8 mouse cellular contexts compared by ENCODE assay signal in genomic region chrX:48342731-48343130, GRCm38 (mm10). TPM values are rescaled to one million over a fixed set of nuclear protein-coding genes. Genes with fewer than 3 reads are reported as not detected.
DNase-seq lines count a peak whose midpoint lies in the region; ATAC-seq and TF ChIP-seq lines count a peak whose summit lies in the region.

No protein-coding gene starts in this region.

- H3K9me3 ChIP-seq in ES-E14 (ENCODE audit: control insufficient read depth, insufficient read depth, low read depth, low read length), result no peaks in the 10 kb centered on the region
- 0 out of 2 replicates have a peak, but pooled peaks cover 3% of the 10 kb centered on the region for H3K9me3 ChIP-seq in kidney, embryonic 16.5 days (ENCODE audit: low read length)
- H3K9me3 ChIP-seq in midbrain, embryonic 15.5 days, result no peaks in the 10 kb centered on the region

- H3K4me2 ChIP-seq in kidney, embryonic 16.5 days (replicated peaks; ENCODE audit: low read depth, low read length), result peak overlapping the region; percentile 65
- H3K4me2 ChIP-seq in midbrain, embryonic 15.5 days, result peak overlapping the region; percentile 76

- no peak overlapping the region for H3K9ac ChIP-seq in ES-E14 (ENCODE audit: insufficient read depth, low read depth, low read length, poor library complexity, severe bottlenecking)
- H3K9ac ChIP-seq in kidney, embryonic 16.5 days (replicated peaks; ENCODE audit: low read length), result peak overlapping the region; percentile 44; the same call in 1 of the 2 replicates
- H3K9ac ChIP-seq in midbrain, embryonic 15.5 days, result no peak overlapping the region

- ATAC-seq in kidney, embryonic 16.5 days (ENCODE audit: low FRiP score, low TSS enrichment), result no peak
- ATAC-seq in midbrain, embryonic 15.5 days (replicated peaks), result peak; percentile 2

- DNase-seq in cerebellum, adult 9-10 months, result peak; percentile 43
- DNase-seq in cerebellum, postnatal 36 days, result no peak
- no peak for DNase-seq in ES-E14 (ENCODE audit: low read depth, low spot score)
- peak; percentile 20 to 23 for DNase-seq in heart, adult 18-20 months
- no peak for DNase-seq in frontal cortex, postnatal 36 days (ENCODE audit: low spot score in 2 of 2)
- DNase-seq in ovary, postnatal 14 days (ENCODE audit: low spot score), result no peak

- 20% methylated on average over 16 of the region's 16 CpGs for WGBS in kidney, embryonic 16.5 days
- WGBS in midbrain, embryonic 15.5 days, result 25% methylated on average over 16 of the region's 16 CpGs

- peak overlapping the region; percentile 34 to 69; a peak in 3 of 4 replicates for H3K4me3 ChIP-seq in ES-E14 (ENCODE audit: insufficient read depth in 1 of 2, low read depth in 1 of 2, low read length in 2 of 2, poor library complexity in 1 of 2, severe bottlenecking in 1 of 2)
- H3K4me3 ChIP-seq in kidney, embryonic 16.5 days (ENCODE audit: low read length), result peak overlapping the region; percentile 61
- peak overlapping the region; percentile 65 for H3K4me3 ChIP-seq in midbrain, embryonic 15.5 days

- no peaks in the 10 kb centered on the region for H3K36me3 ChIP-seq in ES-E14 (ENCODE audit: control insufficient read depth, insufficient read depth, low read length, poor library complexity, severe bottlenecking)
- H3K36me3 ChIP-seq in kidney, embryonic 16.5 days (ENCODE audit: insufficient read depth, low read length), result no peaks in the 10 kb centered on the region
- H3K36me3 ChIP-seq in midbrain, embryonic 15.5 days (replicated peaks), result no peaks in the 10 kb centered on the region

- no peak overlapping the region for H3K27ac ChIP-seq in ES-E14 (ENCODE audit: insufficient read depth, low read depth, low read length, poor library complexity, severe bottlenecking)
- H3K27ac ChIP-seq in kidney, embryonic 16.5 days (ENCODE audit: low read length), result no peak overlapping the region
- no peak overlapping the region for H3K27ac ChIP-seq in midbrain, embryonic 15.5 days

- H3K4me1 ChIP-seq in ES-E14 (ENCODE audit: control insufficient read depth in 2 of 2, insufficient read depth in 2 of 2, low read length in 2 of 2, poor library complexity in 1 of 2), result 0 out of 4 replicates have a peak, but pooled peaks cover 0 to 2% of the 10 kb centered on the region in 2 experiments
- peaks cover 10% of the 10 kb centered on the region for H3K4me1 ChIP-seq in kidney, embryonic 16.5 days (ENCODE audit: insufficient read depth, low read length)
- H3K4me1 ChIP-seq in midbrain, embryonic 15.5 days, result peaks cover 14% of the 10 kb centered on the region; the same call in 1 of the 2 replicates

- in situ Hi-C loops in ES-E14 (cut with MboI; ENCODE audit: low sequenced_read_pairs in 2 of 2, unreplicated experiment in 2 of 2), result no loop called here

- no peaks in the 10 kb centered on the region; the same call in 1 of the 2 replicates for H3K27me3 ChIP-seq in kidney, embryonic 16.5 days (ENCODE audit: insufficient read depth, low read length)
- no peaks in the 10 kb centered on the region for H3K27me3 ChIP-seq in midbrain, embryonic 15.5 days (replicated peaks)

TF ChIP-seq in ES-E14, 5 proteins besides CTCF, POLR2A, EP300 and RAD21:
- TF ChIP-seq ZC3H11A (IDR thresholded peaks at IDR 0.05; ENCODE audit: borderline replicate concordance, low read depth, low read length) (no peak), ZNF384 (IDR thresholded peaks at IDR 0.05; ENCODE audit: low read depth, low read length) (no peak), HCFC1 (IDR thresholded peaks at IDR 0.05; ENCODE audit: borderline replicate concordance, insufficient read depth, low read length) (no peak), MAFK (IDR thresholded peaks at IDR 0.05; ENCODE audit: insufficient read depth, low read depth, low read length) (no peak)

RNA-seq across cellular contexts. Expression of gene Bcorl1, which starts 1.6 kb away (rescaled TPM):
- total RNA-seq in ES-E14 (2012; rRNA removed), result 1.7 and 2.7 TPM in 2 replicates
- 1 to 10 TPM; 5.1 to 6.4 TPM for total RNA-seq in heart, adult 18-20 months (2021)
- 5.6 and 6.2 TPM in 2 replicates for polyA plus RNA-seq in kidney, embryonic 16.5 days (2015; fragmentation: Nextera tagmentation; extraction: Ambion mirVana)
- 6.2 and 8.4 TPM in 2 replicates for polyA plus RNA-seq in midbrain, embryonic 15.5 days (2015; fragmentation: Nextera tagmentation; extraction: Ambion mirVana)

Comparison
In these comparisons a context has a peak if more than half of its experiments do, and no peak if none do; other contexts are left out.
1. DNase-seq: peak in cerebellum, adult 9-10 months (single experiment) and heart, adult 18-20 months (2 of 2); none in cerebellum, postnatal 36 days (0 of 2), ES-E14 (single experiment), frontal cortex, postnatal 36 days (0 of 2) and ovary, postnatal 14 days (single experiment).
2. Peak in every context shown above with its lines, with median percentiles within 50 percentile points of each other: H3K4me3 ChIP-seq.